Mouse (Mus musculus): Measurements from ENCODE around the gene Trim61. TPM values are rescaled to one million over a fixed set of nuclear protein-coding genes. Genes with fewer than 3 reads are reported as not detected.

Trim61 gene
- total RNA-seq (2014; rRNA removed; ENCODE audit: low replicate concordance): not detected in 2 replicates
- polyA plus RNA-seq (2015; fragmentation: Nextera tagmentation; extraction: Ambion mirVana): not detected in 2 replicates

DNA sequence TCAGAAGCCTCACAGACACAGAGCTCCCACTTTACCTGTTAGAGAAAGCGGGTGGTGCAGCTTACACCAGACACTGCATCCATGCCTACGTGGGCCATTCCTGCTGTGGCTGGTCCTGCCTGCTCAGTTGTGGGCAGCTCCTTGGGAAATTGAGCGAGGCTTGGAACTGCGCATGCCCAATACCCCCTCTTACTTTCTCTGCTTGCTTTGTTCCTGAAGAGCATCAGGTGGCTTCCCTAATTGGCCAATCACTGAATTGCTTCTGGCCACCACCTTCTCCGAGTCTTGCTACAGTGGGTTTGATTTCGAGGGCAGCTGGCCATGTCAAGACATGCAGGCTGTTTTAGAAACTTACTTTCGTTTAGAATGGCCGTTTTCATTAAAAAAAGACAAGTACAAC is at the start of gene Trim61, which contains the start of gene Trim60:
Trim61 (minus strand) TSS at position 101 of the 400 bp plus-strand sequence.
Trim60 (minus strand) TSS at position 162 of the 400 bp plus-strand sequence.
- Histone ChIP-seq H3K4me2 (ENCODE audit: low read depth, low read length) (no peak within 1 kb of the TSS), H3K4me3 (ENCODE audit: low read depth, low read length) (no peak within 1 kb of the TSS), H3K9ac (replicated peaks; ENCODE audit: low read depth, low read length) (no peak within 1 kb of the TSS), H3K27me3 (ENCODE audit: control insufficient read depth, insufficient read depth, low read length) (no peaks in the 10 kb centered on the region), H3K36me3 (replicated peaks; ENCODE audit: control insufficient read depth, insufficient read depth, low read length) (no peaks in the 10 kb centered on the region), H3K27ac (ENCODE audit: low read depth) (no peak within 1 kb of the TSS), H3K9me3 (replicated peaks; ENCODE audit: control insufficient read depth, low read length) (peaks cover 4% of the 10 kb centered on the region; the same call in 1 of the 2 replicates), H3K4me1 (ENCODE audit: control insufficient read depth, insufficient read depth) (no peaks in the 10 kb centered on the region)
- DNase-seq (ENCODE audit: low spot score): no peak
- WGBS: 79% methylated on average over 8 of the region's 8 CpGs
- no peak for ATAC-seq (ENCODE audit: insufficient read depth, low read depth)
- no peak for TF ChIP-seq EP300 (IDR thresholded peaks at IDR 0.05; ENCODE audit: low read depth)
- TF ChIP-seq CTCF (IDR thresholded peaks at IDR 0.05; ENCODE audit: low read depth): no peak

GRCm38 (mm10) chr8:65067694-65068472 is 49.6 kb upstream of the Trim61 start:
- DNase-seq (ENCODE audit: low spot score): no peak

GRCm38 (mm10) chr8:65067031-65067430 is 48.7 kb upstream of the Trim61 start:
- H3K4me3 ChIP-seq (ENCODE audit: low read depth, low read length): no peak overlapping the region
- no peaks in the 10 kb centered on the region for H3K27me3 ChIP-seq (ENCODE audit: control insufficient read depth, insufficient read depth, low read length)
- DNase-seq (ENCODE audit: low spot score) (no peak), ATAC-seq (ENCODE audit: insufficient read depth, low read depth) (no peak)
- H3K27ac ChIP-seq (ENCODE audit: low read depth): no peak overlapping the region
- no peaks in the 10 kb centered on the region for H3K4me1 ChIP-seq (ENCODE audit: control insufficient read depth, insufficient read depth)
- no peak overlapping the region for H3K4me2 ChIP-seq (ENCODE audit: low read depth, low read length)
- no peaks in the 10 kb centered on the region for H3K36me3 ChIP-seq (replicated peaks; ENCODE audit: control insufficient read depth, insufficient read depth, low read length)
- 91% methylated on average over 4 of the region's 4 CpGs for WGBS
- no peak for TF ChIP-seq EP300 (IDR thresholded peaks at IDR 0.05; ENCODE audit: low read depth)
- TF ChIP-seq CTCF (IDR thresholded peaks at IDR 0.05; ENCODE audit: low read depth): no peak
- H3K9me3 ChIP-seq (replicated peaks; ENCODE audit: control insufficient read depth, low read length): no peaks in the 10 kb centered on the region
- no peak overlapping the region for H3K9ac ChIP-seq (replicated peaks; ENCODE audit: low read depth, low read length)

More at GRCm38 (mm10) chr8:65067694-65068472, 49.6 kb upstream of the Trim61 start:
- H3K9ac ChIP-seq (replicated peaks; ENCODE audit: low read depth, low read length): no peak overlapping the region
- H3K27ac ChIP-seq (ENCODE audit: low read depth): no peak overlapping the region
- H3K27me3 ChIP-seq (ENCODE audit: control insufficient read depth, insufficient read depth, low read length): no peaks in the 10 kb centered on the region
- H3K4me2 ChIP-seq (ENCODE audit: low read depth, low read length): no peak overlapping the region
- 47% methylated on average over 10 of the region's 10 CpGs for WGBS
- H3K36me3 ChIP-seq (replicated peaks; ENCODE audit: control insufficient read depth, insufficient read depth, low read length): no peaks in the 10 kb centered on the region
- no peak overlapping the region for H3K4me3 ChIP-seq (ENCODE audit: low read depth, low read length)
- no peaks in the 10 kb centered on the region for H3K4me1 ChIP-seq (ENCODE audit: control insufficient read depth, insufficient read depth)
- no peak for TF ChIP-seq EP300 (IDR thresholded peaks at IDR 0.05; ENCODE audit: low read depth)
- no peak for TF ChIP-seq CTCF (IDR thresholded peaks at IDR 0.05; ENCODE audit: low read depth)
- no peak for ATAC-seq (ENCODE audit: insufficient read depth, low read depth)
- no peaks in the 10 kb centered on the region for H3K9me3 ChIP-seq (replicated peaks; ENCODE audit: control insufficient read depth, low read length)

GRCm38 (mm10) chr8:65065622-65066021 is 47.3 kb upstream of the Trim61 start:
- TF ChIP-seq EP300 (IDR thresholded peaks at IDR 0.05; ENCODE audit: low read depth): no peak
- no peak for TF ChIP-seq CTCF (IDR thresholded peaks at IDR 0.05; ENCODE audit: low read depth)
- DNase-seq (ENCODE audit: low spot score): no peak
- 96% methylated on average over 3 of the region's 3 CpGs for WGBS
- Histone ChIP-seq H3K36me3 (replicated peaks; ENCODE audit: control insufficient read depth, insufficient read depth, low read length) (no peaks in the 10 kb centered on the region), H3K9me3 (replicated peaks; ENCODE audit: control insufficient read depth, low read length) (no peaks in the 10 kb centered on the region), H3K27me3 (ENCODE audit: control insufficient read depth, insufficient read depth, low read length) (no peaks in the 10 kb centered on the region), H3K4me3 (ENCODE audit: low read depth, low read length) (no peak overlapping the region), H3K9ac (replicated peaks; ENCODE audit: low read depth, low read length) (no peak overlapping the region), H3K4me1 (ENCODE audit: control insufficient read depth, insufficient read depth) (no peaks in the 10 kb centered on the region), H3K27ac (ENCODE audit: low read depth) (no peak overlapping the region), H3K4me2 (ENCODE audit: low read depth, low read length) (no peak overlapping the region)
- ATAC-seq (ENCODE audit: insufficient read depth, low read depth): no peak

- DNase-seq (ENCODE audit: low spot score) (no peak), ATAC-seq (ENCODE audit: insufficient read depth, low read depth) (no peak)
- TF ChIP-seq CTCF (IDR thresholded peaks at IDR 0.05; ENCODE audit: low read depth) (no peak), EP300 (IDR thresholded peaks at IDR 0.05; ENCODE audit: low read depth) (no peak)
- WGBS: 38% methylated on average over 2 of the region's 2 CpGs
- H3K36me3 ChIP-seq (replicated peaks; ENCODE audit: control insufficient read depth, insufficient read depth, low read length): no peaks in the 10 kb centered on the region
- H3K27me3 ChIP-seq (ENCODE audit: control insufficient read depth, insufficient read depth, low read length): no peaks in the 10 kb centered on the region
- no peak overlapping the region for H3K4me2 ChIP-seq (ENCODE audit: low read depth, low read length)
- no peak overlapping the region for H3K4me3 ChIP-seq (ENCODE audit: low read depth, low read length)
- no peak overlapping the region for H3K27ac ChIP-seq (ENCODE audit: low read depth)
- H3K9me3 ChIP-seq (replicated peaks; ENCODE audit: control insufficient read depth, low read length): no peaks in the 10 kb centered on the region
- no peak overlapping the region for H3K9ac ChIP-seq (replicated peaks; ENCODE audit: low read depth, low read length)
- no peaks in the 10 kb centered on the region for H3K4me1 ChIP-seq (ENCODE audit: control insufficient read depth, insufficient read depth)
Observed at GRCm38 (mm10) chr8:65064071-65064470, 45.7 kb upstream of the Trim61 start.

Measured in heart, postnatal 0 days (tissue).